Mouse (Mus musculus): ENCODE data around the gene Btg4.

Gene Btg4

DNA sequence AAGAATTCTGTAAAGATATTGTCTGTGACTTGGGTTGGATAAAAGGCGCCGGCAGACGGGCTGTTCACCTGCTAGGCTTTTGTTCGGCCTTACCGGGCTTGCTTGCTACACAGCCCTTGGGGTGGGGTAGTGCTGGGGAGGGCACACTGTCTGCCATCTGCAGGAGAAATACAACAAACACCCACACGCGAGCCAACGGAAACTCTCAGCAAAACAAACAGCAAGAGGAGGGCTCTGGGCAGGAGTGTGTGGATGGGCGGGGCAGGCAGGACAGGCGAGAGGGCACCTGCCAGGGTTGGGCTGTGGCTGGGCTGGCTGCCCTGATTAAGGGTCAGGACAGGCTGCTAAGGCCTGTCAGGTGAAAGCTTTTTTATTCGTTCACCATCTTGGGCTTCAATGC lies 107.3 kb downstream of the Btg4 start:
- DNase-seq (ENCODE audit: low spot score): no peak

DNA sequence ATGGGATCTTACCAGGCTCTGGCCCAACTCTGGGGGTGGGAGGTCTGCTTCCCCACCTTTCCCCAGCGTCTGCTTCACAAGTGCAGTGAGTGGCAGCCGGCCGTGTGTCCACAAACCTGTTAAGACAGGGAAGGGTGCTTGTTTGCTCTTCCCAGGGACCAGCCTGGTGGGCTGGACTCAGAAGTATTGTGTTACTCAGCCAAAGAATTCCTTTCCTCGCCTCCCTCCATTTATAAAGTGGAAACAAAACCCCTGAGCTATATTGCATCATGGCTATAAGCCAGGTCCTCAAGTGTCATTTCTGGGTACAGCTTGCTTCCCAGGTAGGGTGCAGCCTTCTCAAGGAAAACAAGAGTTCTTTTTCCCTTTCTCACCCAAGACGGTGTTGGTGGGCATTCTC lies 108.0 kb downstream of the Btg4 start:
- no peak for DNase-seq (ENCODE audit: low spot score)

DNA sequence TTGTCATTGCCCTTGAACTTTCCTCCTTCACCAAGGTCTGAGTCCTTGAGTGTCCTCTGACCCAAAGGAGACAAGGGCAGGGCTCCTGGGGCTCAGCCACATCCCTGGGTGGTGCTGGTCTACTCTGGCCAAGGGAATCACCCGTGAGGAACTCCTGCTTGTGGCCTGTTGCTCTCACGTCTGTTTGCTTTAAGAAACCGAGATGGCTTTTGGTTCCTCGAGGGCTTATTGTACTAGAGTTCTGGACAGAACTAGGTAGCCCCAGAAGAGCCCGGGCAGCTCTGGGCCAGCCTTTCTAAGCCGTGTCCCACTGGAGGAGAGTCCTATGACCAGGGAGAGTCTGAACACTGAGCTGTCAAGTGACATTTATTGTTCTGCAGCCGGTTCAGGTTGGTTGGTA lies 108.4 kb downstream of the Btg4 start:
- no peak for DNase-seq (ENCODE audit: low spot score)
